Mouse (Mus musculus): ENCODE results near the gene Rere. TPM values are rescaled to one million over a fixed set of nuclear protein-coding genes. Genes with fewer than 3 reads are reported as not detected.

Gene Rere
- polyA plus RNA-seq, 1 experiment from 2014 or later, result 27.2 TPM

DNA sequence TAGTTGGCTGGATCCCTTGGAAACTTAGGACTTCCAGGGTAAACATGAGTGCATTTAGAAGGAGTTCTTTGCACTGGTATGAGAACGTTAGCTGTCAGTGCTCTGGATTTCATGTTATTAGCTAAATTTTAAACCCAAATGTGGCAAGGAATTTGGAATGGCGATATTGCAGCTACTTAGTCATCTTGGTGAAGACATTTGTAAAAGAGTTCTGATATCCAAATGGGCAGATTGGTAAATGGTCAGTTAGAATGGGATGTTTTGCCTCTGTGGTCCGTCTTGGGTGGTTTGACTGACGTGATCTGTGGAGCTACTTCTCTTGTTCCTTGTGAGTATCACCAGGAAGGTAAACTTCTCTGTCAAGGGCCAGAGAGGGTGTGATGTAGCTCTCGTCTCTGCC is 132.8 kb downstream of the Rere start:
- no peak overlapping the region for H3K4me3 ChIP-seq (replicated peaks)
- H3K4me1 ChIP-seq, result peaks cover 9% of the 10 kb centered on the region; the same call in 1 of the 2 replicates
- no peak overlapping the region; the same call in 1 of the 2 replicates for H3K9ac ChIP-seq
- H3K9me3 ChIP-seq (replicated peaks), result no peaks in the 10 kb centered on the region
- no peaks in the 10 kb centered on the region for H3K27me3 ChIP-seq
- WGBS, result 75% methylated on average over 5 of the region's 5 CpGs
- no peak overlapping the region for H3K27ac ChIP-seq (replicated peaks)
- ATAC-seq (ENCODE audit: insufficient number of reproducible peaks, low FRiP score, low TSS enrichment, low read depth), result no peak
- H3K36me3 ChIP-seq, result 0 out of 2 replicates have a peak, but pooled peaks cover 2% of the 10 kb centered on the region
- H3K4me2 ChIP-seq (replicated peaks), result no peak overlapping the region

GRCm38 (mm10) chr4:150414759-150415158 is 133.3 kb downstream of the Rere start:
- WGBS, result 91% methylated on average over 1 of the region's 1 CpGs
- Histone ChIP-seq H3K9me3 (replicated peaks) (no peaks in the 10 kb centered on the region), H3K27me3 (no peaks in the 10 kb centered on the region), H3K4me1 (peaks cover 9% of the 10 kb centered on the region; the same call in 1 of the 2 replicates), H3K9ac (no peak overlapping the region), H3K4me3 (replicated peaks) (no peak overlapping the region), H3K27ac (replicated peaks) (no peak overlapping the region), H3K4me2 (replicated peaks) (no peak overlapping the region), H3K36me3 (0 out of 2 replicates have a peak, but pooled peaks cover 2% of the 10 kb centered on the region)
- ATAC-seq (ENCODE audit: insufficient number of reproducible peaks, low FRiP score, low TSS enrichment, low read depth), result no peak

DNA sequence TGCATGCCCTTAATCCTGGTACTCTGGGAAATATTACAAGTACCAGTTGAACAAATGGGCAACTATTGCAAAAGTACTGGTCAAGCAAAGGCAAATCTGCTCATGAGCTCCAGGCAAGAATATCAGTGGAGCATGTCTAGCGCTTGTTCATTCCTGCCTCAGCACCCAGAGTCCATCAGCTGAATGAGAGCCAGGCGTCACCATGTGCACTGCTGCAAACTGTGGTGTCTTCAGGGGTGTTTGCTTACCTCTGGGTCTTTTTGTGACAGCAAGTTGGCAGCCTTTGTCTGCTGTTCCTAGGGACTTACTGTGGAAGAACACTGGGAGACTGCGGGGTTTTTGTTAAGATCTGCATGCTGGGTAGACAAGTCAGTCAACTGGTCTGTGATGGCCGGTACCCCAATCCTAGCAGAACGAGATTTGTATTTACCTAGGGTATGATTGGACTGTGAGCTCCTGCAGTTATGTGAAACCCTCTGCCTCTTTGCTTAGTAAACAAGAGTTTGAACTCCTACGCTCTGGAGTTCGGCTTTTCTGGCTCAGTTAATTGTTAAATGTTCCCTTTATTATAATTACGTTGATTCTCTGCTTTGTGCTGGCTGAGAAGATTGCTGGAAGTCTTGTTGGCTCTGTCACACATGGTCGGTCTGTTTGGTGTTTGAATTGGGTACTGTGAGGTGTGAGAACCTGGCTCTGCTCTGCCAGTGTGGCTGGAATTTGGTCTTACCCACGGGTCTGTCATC is 134.0 kb downstream of the Rere start:
- Histone ChIP-seq H3K4me2 (replicated peaks) (no peak overlapping the region), H3K4me3 (replicated peaks) (no peak overlapping the region), H3K36me3 (0 out of 2 replicates have a peak, but pooled peaks cover 2% of the 10 kb centered on the region), H3K27ac (replicated peaks) (no peak overlapping the region), H3K9me3 (replicated peaks) (no peaks in the 10 kb centered on the region), H3K9ac (no peak overlapping the region), H3K27me3 (no peaks in the 10 kb centered on the region), H3K4me1 (peaks cover 6% of the 10 kb centered on the region; the same call in 1 of the 2 replicates)
- no peak for ATAC-seq (ENCODE audit: insufficient number of reproducible peaks, low FRiP score, low TSS enrichment, low read depth)
- 71% methylated on average over 10 of the region's 10 CpGs for WGBS

- no peak overlapping the region for H3K27ac ChIP-seq (replicated peaks)
- no peaks in the 10 kb centered on the region for H3K9me3 ChIP-seq (replicated peaks)
- H3K4me3 ChIP-seq (replicated peaks), result no peak overlapping the region
- no peak overlapping the region for H3K4me2 ChIP-seq (replicated peaks)
- no peaks in the 10 kb centered on the region for H3K36me3 ChIP-seq
- ATAC-seq (ENCODE audit: insufficient number of reproducible peaks, low FRiP score, low TSS enrichment, low read depth), result no peak
- H3K9ac ChIP-seq, result no peak overlapping the region
- 87% methylated on average over 10 of the region's 10 CpGs for WGBS
- H3K4me1 ChIP-seq, result no peaks in the 10 kb centered on the region; the same call in 1 of the 2 replicates
- no peaks in the 10 kb centered on the region for H3K27me3 ChIP-seq
Measured at GRCm38 (mm10) chr4:150420576-150421263, 139.3 kb downstream of the Rere start.

GRCm38 (mm10) chr4:150426098-150426879 is 144.8 kb downstream of the Rere start:
- Histone ChIP-seq H3K4me2 (replicated peaks) (no peak overlapping the region), H3K4me3 (replicated peaks) (no peak overlapping the region), H3K36me3 (0 out of 2 replicates have a peak, but pooled peaks cover 5% of the 10 kb centered on the region), H3K27ac (replicated peaks) (no peak overlapping the region), H3K9me3 (replicated peaks) (no peaks in the 10 kb centered on the region), H3K27me3 (no peaks in the 10 kb centered on the region), H3K4me1 (peaks cover 19% of the 10 kb centered on the region), H3K9ac (no peak overlapping the region)
- ATAC-seq (ENCODE audit: insufficient number of reproducible peaks, low FRiP score, low TSS enrichment, low read depth), result no peak
- WGBS, result 59% methylated on average over 8 of the region's 8 CpGs

- ATAC-seq (ENCODE audit: insufficient number of reproducible peaks, low FRiP score, low TSS enrichment, low read depth), result no peak
- no peak overlapping the region for H3K4me2 ChIP-seq (replicated peaks)
- H3K27ac ChIP-seq (replicated peaks), result no peak overlapping the region
- no peaks in the 10 kb centered on the region for H3K9me3 ChIP-seq (replicated peaks)
- H3K4me1 ChIP-seq, result peaks cover 19% of the 10 kb centered on the region
- 0 out of 2 replicates have a peak, but pooled peaks cover 5% of the 10 kb centered on the region for H3K36me3 ChIP-seq
- no peaks in the 10 kb centered on the region for H3K27me3 ChIP-seq
- 62% methylated on average over 5 of the region's 5 CpGs for WGBS
- no peak overlapping the region for H3K4me3 ChIP-seq (replicated peaks)
- H3K9ac ChIP-seq, result no peak overlapping the region
Measured at GRCm38 (mm10) chr4:150426880-150427476, 145.5 kb downstream of the Rere start.

DNA sequence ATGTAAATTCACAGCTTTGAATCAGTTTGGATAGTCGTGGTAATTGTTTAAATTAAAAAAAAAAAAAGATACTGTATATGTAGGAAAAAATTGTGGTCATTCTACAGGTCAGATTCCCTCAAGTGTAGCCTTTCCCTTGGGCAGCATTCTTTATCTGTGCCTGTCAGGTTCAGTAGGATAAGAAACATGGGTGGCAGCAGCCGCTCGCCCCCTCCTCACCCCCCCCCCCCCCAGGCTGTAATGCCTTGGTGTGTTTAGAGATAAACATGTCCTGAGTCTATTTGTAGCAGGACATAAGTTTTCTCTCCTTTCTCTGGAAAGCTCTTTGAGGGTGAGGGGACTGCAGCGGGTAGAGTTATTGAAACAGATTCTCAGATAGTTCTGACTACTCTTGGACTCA is 147.3 kb downstream of the Rere start:
- Histone ChIP-seq H3K9me3 (replicated peaks) (no peaks in the 10 kb centered on the region), H3K4me1 (peaks cover 19% of the 10 kb centered on the region), H3K36me3 (0 out of 2 replicates have a peak, but pooled peaks cover 5% of the 10 kb centered on the region), H3K27ac (replicated peaks) (no peak overlapping the region), H3K4me3 (replicated peaks) (no peak overlapping the region), H3K9ac (no peak overlapping the region), H3K4me2 (replicated peaks) (no peak overlapping the region), H3K27me3 (no peaks in the 10 kb centered on the region)
- WGBS, result 67% methylated on average over 4 of the region's 4 CpGs
- no peak for ATAC-seq (ENCODE audit: insufficient number of reproducible peaks, low FRiP score, low TSS enrichment, low read depth)

- Histone ChIP-seq H3K27ac (replicated peaks) (no peak overlapping the region), H3K9ac (no peak overlapping the region), H3K36me3 (0 out of 2 replicates have a peak, but pooled peaks cover 5% of the 10 kb centered on the region), H3K4me2 (replicated peaks) (no peak overlapping the region), H3K4me3 (replicated peaks) (no peak overlapping the region), H3K4me1 (0 out of 2 replicates have a peak, but pooled peaks cover 4% of the 10 kb centered on the region), H3K9me3 (replicated peaks) (no peaks in the 10 kb centered on the region), H3K27me3 (no peaks in the 10 kb centered on the region)
- WGBS, result 90% methylated on average over 5 of the region's 5 CpGs
- no peak for ATAC-seq (ENCODE audit: insufficient number of reproducible peaks, low FRiP score, low TSS enrichment, low read depth)
Measured at GRCm38 (mm10) chr4:150433827-150434574, 152.6 kb downstream of the Rere start.

DNA sequence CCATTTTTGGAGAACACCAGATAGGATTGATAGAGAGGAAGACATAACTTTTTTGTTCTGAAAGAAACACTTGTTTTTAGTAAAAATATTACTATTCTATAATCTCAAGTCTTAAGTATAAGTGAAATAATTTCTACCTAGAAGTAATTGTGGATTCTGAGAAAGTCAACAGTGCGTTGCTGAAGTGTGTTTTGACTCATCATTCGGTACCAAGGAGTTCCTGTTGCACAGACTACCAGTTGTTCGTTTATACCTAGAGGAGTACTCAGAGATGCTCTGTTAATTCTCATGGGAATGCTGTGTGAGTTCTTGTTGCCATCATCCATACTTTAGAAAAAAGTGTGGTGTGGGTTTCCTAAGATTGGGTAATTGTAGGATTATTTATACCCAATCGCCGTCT is 154.1 kb downstream of the Rere start:
- ATAC-seq (ENCODE audit: insufficient number of reproducible peaks, low FRiP score, low TSS enrichment, low read depth), result no peak
- H3K9me3 ChIP-seq (replicated peaks), result no peaks in the 10 kb centered on the region
- no peak overlapping the region for H3K4me2 ChIP-seq (replicated peaks)
- no peak overlapping the region for H3K4me3 ChIP-seq (replicated peaks)
- no peak overlapping the region for H3K9ac ChIP-seq
- H3K27ac ChIP-seq (replicated peaks), result no peak overlapping the region
- H3K27me3 ChIP-seq, result no peaks in the 10 kb centered on the region
- WGBS, result 84% methylated on average over 5 of the region's 5 CpGs
- 0 out of 2 replicates have a peak, but pooled peaks cover 7% of the 10 kb centered on the region for H3K4me1 ChIP-seq
- H3K36me3 ChIP-seq, result no peaks in the 10 kb centered on the region

DNA sequence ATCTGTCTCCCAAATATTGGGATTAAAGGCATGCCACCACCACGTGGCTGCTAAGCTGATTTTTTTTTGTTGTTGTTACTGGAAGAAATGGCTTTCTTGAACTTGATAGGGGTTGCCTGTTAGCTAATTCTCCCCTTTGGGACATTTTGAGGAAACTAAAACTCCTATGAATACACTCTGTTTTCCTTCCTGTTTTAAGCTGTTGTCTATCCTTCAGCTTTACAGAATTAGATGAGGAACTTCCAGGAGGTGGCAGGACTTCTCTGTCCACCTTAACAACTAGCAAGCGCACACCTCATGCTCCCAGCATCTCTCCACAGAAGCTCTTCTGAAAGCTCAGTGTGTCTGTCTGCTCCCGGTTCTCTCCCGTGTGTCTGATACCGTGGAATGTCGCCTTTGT is 157.2 kb downstream of the Rere start:
- WGBS, result 70% methylated on average over 6 of the region's 6 CpGs

More for the DNA sequence above, 157.2 kb downstream of the Rere start:
- H3K9me3 ChIP-seq (replicated peaks), result no peaks in the 10 kb centered on the region
- H3K9ac ChIP-seq, result no peak overlapping the region
- 0 out of 2 replicates have a peak, but pooled peaks cover 7% of the 10 kb centered on the region for H3K4me1 ChIP-seq
- H3K4me2 ChIP-seq (replicated peaks), result no peak overlapping the region
- H3K4me3 ChIP-seq (replicated peaks), result no peak overlapping the region
- no peaks in the 10 kb centered on the region for H3K27me3 ChIP-seq
- no peak for ATAC-seq (ENCODE audit: insufficient number of reproducible peaks, low FRiP score, low TSS enrichment, low read depth)
- H3K36me3 ChIP-seq, result no peaks in the 10 kb centered on the region; the same call in 1 of the 2 replicates
- H3K27ac ChIP-seq (replicated peaks), result no peak overlapping the region
